Mouse (Mus musculus) kidney, postnatal 0 days (tissue): ENCODE measurements around the gene Ccl24. TPM values are rescaled to one million over a fixed set of nuclear protein-coding genes. Genes with fewer than 3 reads are reported as not detected.

ENCODE experiments used
- ATAC-seq: fragments of 200-750 bp; cut with Nextera tagmentation; replicated peaks from 2 replicates; pipeline ENCODE4 v1.8.0; 2017; ENCODE audit warnings: low read depth, moderate number of reproducible peaks, moderate TSS enrichment, moderate library complexity; ENCODE audit not compliant: low FRiP score
- DNase-seq: peaks from one replicate; pipeline ENCODE4 v3.0.0-alpha.2; 2016; ENCODE audit warnings: low spot score
- H3K27ac ChIP-seq: fragments of 300-500 bp; sonication (generic); 2 replicates; pipeline ENCODE4 v1.5.1; 2014; ENCODE audit warnings: mild to moderate bottlenecking
- H3K27me3 ChIP-seq: fragments of 300-500 bp; sonication (generic); 2 replicates; pipeline ENCODE4 v1.6.1; 2014; ENCODE audit warnings: low read length, mixed read lengths; ENCODE audit not compliant: insufficient read depth
- H3K36me3 ChIP-seq: fragments of 300-500 bp; sonication (generic); 2 replicates; pipeline ENCODE4 v1.6.1; 2014; ENCODE audit warnings: low read length, mixed read lengths; ENCODE audit not compliant: insufficient read depth
- H3K4me1 ChIP-seq: fragments of 300-500 bp; sonication (generic); replicated peaks from 2 replicates; pipeline ENCODE4 v1.6.1; 2014; ENCODE audit warnings: antibody characterized with exemption, low read length, mixed read lengths; ENCODE audit not compliant: insufficient read depth
- H3K4me2 ChIP-seq: fragments of 300-500 bp; sonication (generic); 2 replicates; pipeline ENCODE4 v1.6.1; 2014; ENCODE audit warnings: mild to moderate bottlenecking, low read length, moderate library complexity, mixed read lengths
- H3K4me3 ChIP-seq: fragments of 300-500 bp; sonication (generic); replicated peaks from 2 replicates; pipeline ENCODE4 v1.5.1; 2014; ENCODE audit warnings: low read depth, low read length
- H3K9ac ChIP-seq: fragments of 300-500 bp; sonication (generic); 2 replicates; pipeline ENCODE4 v1.6.1; 2014; ENCODE audit warnings: low read depth, low read length
- H3K9me3 ChIP-seq: fragments of 300-500 bp; sonication (generic); replicated peaks from 2 replicates; pipeline ENCODE4 v1.6.1; 2016; ENCODE audit warnings: low read length, inconsistent platforms, mixed read lengths
- CTCF ChIP-seq: IDR thresholded peaks from 2 replicates; pipeline ENCODE4 v1.5.1; 2016; ENCODE audit warnings: antibody characterized with exemption, low read depth, mild to moderate bottlenecking, moderate library complexity
- WGBS: fragments of 180-500 bp; shearing (Covaris S2); extraction: QIAGEN DNeasy Blood & Tissue Kit; methylation state at CpG from one replicate; pipeline ENCODE4 v1.1.7; 2014; 5-methylcytosine and 5-hydroxymethylcytosine counted together
- polyA plus RNA-seq: library from polyadenylated mRNA; unstranded; fragments of >200 nt; fragmentation: Nextera tagmentation; extraction: Ambion mirVana; gene quantifications from 2 replicates; pipeline ENCODE4 v1.2.1, GENCODE M21; 2015

Ccl24 gene
- polyA plus RNA-seq, 1 experiment from 2014 or later, result 1.1 TPM

- no peak overlapping the region for H3K4me2 ChIP-seq
- no peak for TF ChIP-seq CTCF
- no peak for ATAC-seq
- H3K9me3 ChIP-seq, result no peaks in the 10 kb centered on the region
- H3K9ac ChIP-seq, result no peak overlapping the region
- no peaks in the 10 kb centered on the region for H3K27me3 ChIP-seq
- H3K36me3 ChIP-seq, result no peaks in the 10 kb centered on the region
- H3K4me1 ChIP-seq, result peaks cover 7% of the 10 kb centered on the region; the same call in 1 of the 2 replicates
- no peak for DNase-seq
- H3K27ac ChIP-seq, result no peak overlapping the region
- no peak overlapping the region for H3K4me3 ChIP-seq
These were observed 37.0 kb downstream of the Ccl24 start for GRCm38 (mm10) chr5:135535867-135536266.

GRCm38 (mm10) chr5:135533431-135533830 lies 39.4 kb downstream of the Ccl24 start:
- peak; percentile 32 for DNase-seq
- Histone ChIP-seq H3K27me3 (no peaks in the 10 kb centered on the region), H3K9me3 (no peaks in the 10 kb centered on the region), H3K9ac (no peak overlapping the region), H3K27ac (peak overlapping the region; percentile 34; the same call in 1 of the 2 replicates), H3K4me2 (no peak overlapping the region), H3K4me3 (no peak overlapping the region), H3K4me1 (peaks cover 7% of the 10 kb centered on the region; the same call in 1 of the 2 replicates), H3K36me3 (no peaks in the 10 kb centered on the region)
- 51% methylated on average over 10 of the region's 10 CpGs for WGBS
- TF ChIP-seq CTCF, result no peak
- ATAC-seq, result no peak

GRCm38 (mm10) chr5:135531306-135531845 lies 41.5 kb downstream of the Ccl24 start:
- Histone ChIP-seq H3K9ac (no peak overlapping the region), H3K36me3 (no peaks in the 10 kb centered on the region), H3K4me1 (peaks cover 7% of the 10 kb centered on the region; the same call in 1 of the 2 replicates), H3K4me3 (no peak overlapping the region), H3K4me2 (no peak overlapping the region), H3K27me3 (no peaks in the 10 kb centered on the region), H3K9me3 (no peaks in the 10 kb centered on the region), H3K27ac (no peak overlapping the region)
- TF ChIP-seq CTCF, result no peak
- DNase-seq (no peak), ATAC-seq (no peak)
- 68% methylated on average over 11 of the region's 11 CpGs for WGBS

DNA sequence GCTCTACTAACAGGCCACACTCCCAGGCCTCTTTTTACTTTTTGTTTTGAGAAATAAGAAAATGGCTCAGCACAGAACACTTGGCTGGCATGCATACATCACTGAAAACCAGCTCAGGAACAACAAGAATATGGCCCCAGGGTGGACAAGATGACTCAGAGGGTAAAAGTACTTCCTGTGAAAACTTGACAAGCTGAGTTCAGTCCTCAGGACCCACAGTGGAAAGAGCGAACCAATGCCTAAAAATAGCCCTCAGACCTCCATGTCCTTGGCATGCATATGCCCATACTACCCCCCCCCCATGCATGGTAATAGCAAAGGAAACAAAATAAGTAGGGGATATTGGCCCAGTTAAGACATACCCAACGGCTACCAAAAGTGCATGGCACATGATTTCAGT lies 42.9 kb downstream of the Ccl24 start:
- H3K4me2 ChIP-seq, result no peak overlapping the region
- peaks cover 12% of the 10 kb centered on the region for H3K4me1 ChIP-seq
- no peak overlapping the region for H3K27ac ChIP-seq
- TF ChIP-seq CTCF, result no peak
- no peak overlapping the region for H3K9ac ChIP-seq
- no peaks in the 10 kb centered on the region for H3K27me3 ChIP-seq
- no peak for ATAC-seq
- no peak for DNase-seq
- no peaks in the 10 kb centered on the region for H3K9me3 ChIP-seq
- H3K36me3 ChIP-seq, result no peaks in the 10 kb centered on the region
- 74% methylated on average over 2 of the region's 2 CpGs for WGBS
- H3K4me3 ChIP-seq, result no peak overlapping the region

- Histone ChIP-seq H3K9me3 (no peaks in the 10 kb centered on the region), H3K4me3 (no peak overlapping the region), H3K9ac (no peak overlapping the region), H3K27me3 (no peaks in the 10 kb centered on the region), H3K4me2 (no peak overlapping the region), H3K4me1 (peaks cover 12% of the 10 kb centered on the region), H3K27ac (no peak overlapping the region), H3K36me3 (no peaks in the 10 kb centered on the region)
- ATAC-seq, result no peak
- peak; percentile 58; the same call in 1 of the 2 replicates for TF ChIP-seq CTCF
- WGBS, result 90% methylated on average over 3 of the region's 3 CpGs
- no peak for DNase-seq
These were observed 43.5 kb downstream of the Ccl24 start for GRCm38 (mm10) chr5:135529310-135529709.

DNA sequence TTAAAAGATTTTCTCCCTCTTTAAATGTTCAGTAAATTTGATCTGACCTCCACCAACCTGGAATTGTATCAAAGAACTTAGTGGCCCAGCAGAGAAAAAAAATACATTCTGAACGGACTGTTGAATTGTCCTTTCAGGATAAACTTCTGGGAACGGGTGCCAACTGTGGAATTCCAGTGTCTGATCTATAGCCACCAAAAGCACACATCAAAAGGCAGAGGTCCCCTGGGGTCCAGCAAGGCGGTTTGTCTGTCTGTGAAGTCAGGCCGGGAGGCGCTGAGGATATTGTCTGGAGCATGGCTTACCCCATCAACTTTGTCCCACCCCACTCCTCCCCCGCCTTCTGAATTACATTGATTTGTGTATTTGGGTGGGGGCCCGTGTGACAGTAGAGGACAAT lies 44.9 kb downstream of the Ccl24 start:
- Histone ChIP-seq H3K4me2 (no peak overlapping the region), H3K4me3 (no peak overlapping the region), H3K9me3 (no peaks in the 10 kb centered on the region), H3K36me3 (no peaks in the 10 kb centered on the region), H3K9ac (no peak overlapping the region), H3K27ac (no peak overlapping the region), H3K4me1 (peaks cover 12% of the 10 kb centered on the region; the same call in 1 of the 2 replicates), H3K27me3 (no peaks in the 10 kb centered on the region)
- 22% methylated on average over 7 of the region's 7 CpGs for WGBS
- DNase-seq, result peak; percentile 47
- ATAC-seq, result no peak
- no peak for TF ChIP-seq CTCF
